Mouse (Mus musculus): Measurements from ENCODE around the gene Plgrkt. TPM values are rescaled to one million over a fixed set of nuclear protein-coding genes. Genes with fewer than 3 reads are reported as not detected.
A peak's percentile ranks its signal among the peaks of the same experiment; 100 is the strongest.

Gene Plgrkt
- polyA plus RNA-seq, 1 experiment from 2014 or later: 40.6 TPM

- WGBS: 84% methylated on average over 5 of the region's 5 CpGs
- Histone ChIP-seq H3K9ac (no peak overlapping the region), H3K4me3 (ENCODE audit: low read depth, low read length) (no peak overlapping the region), H3K27ac (ENCODE audit: low read depth) (no peak overlapping the region), H3K4me2 (no peak overlapping the region), H3K4me1 (ENCODE audit: insufficient read depth) (no peaks in the 10 kb centered on the region), H3K36me3 (ENCODE audit: insufficient read depth) (no peaks in the 10 kb centered on the region), H3K9me3 (ENCODE audit: low read depth, low read length) (no peaks in the 10 kb centered on the region), H3K27me3 (ENCODE audit: insufficient read depth, low read length) (no peaks in the 10 kb centered on the region)
- ATAC-seq (ENCODE audit: insufficient read depth) (no peak), DNase-seq (no peak)
- TF ChIP-seq CTCF (IDR thresholded peaks at IDR 0.05; ENCODE audit: low read depth): no peak
Observed at GRCm38 (mm10) chr19:29383368-29383767, 16.2 kb upstream of the Plgrkt start.

GRCm38 (mm10) chr19:29379839-29380603, 12.8 kb upstream of the Plgrkt start:
- TF ChIP-seq CTCF (IDR thresholded peaks at IDR 0.05; ENCODE audit: low read depth): no peak
- Histone ChIP-seq H3K4me2 (no peak overlapping the region), H3K27ac (ENCODE audit: low read depth) (no peak overlapping the region), H3K4me1 (ENCODE audit: insufficient read depth) (no peaks in the 10 kb centered on the region), H3K36me3 (ENCODE audit: insufficient read depth) (no peaks in the 10 kb centered on the region), H3K9ac (no peak overlapping the region), H3K9me3 (ENCODE audit: low read depth, low read length) (no peaks in the 10 kb centered on the region), H3K27me3 (ENCODE audit: insufficient read depth, low read length) (no peaks in the 10 kb centered on the region), H3K4me3 (ENCODE audit: low read depth, low read length) (no peak overlapping the region)
- 80% methylated on average over 14 of the region's 14 CpGs for WGBS
- ATAC-seq (ENCODE audit: insufficient read depth) (no peak), DNase-seq (no peak)

GRCm38 (mm10) chr19:29376382-29376781, 9.2 kb upstream of the Plgrkt start:
- no peak for DNase-seq
- Histone ChIP-seq H3K4me1 (ENCODE audit: insufficient read depth) (no peaks in the 10 kb centered on the region), H3K4me2 (no peak overlapping the region), H3K9ac (no peak overlapping the region), H3K4me3 (ENCODE audit: low read depth, low read length) (no peak overlapping the region), H3K9me3 (ENCODE audit: low read depth, low read length) (no peaks in the 10 kb centered on the region), H3K27me3 (ENCODE audit: insufficient read depth, low read length) (no peaks in the 10 kb centered on the region), H3K36me3 (ENCODE audit: insufficient read depth) (no peaks in the 10 kb centered on the region), H3K27ac (ENCODE audit: low read depth) (no peak overlapping the region)
- 76% methylated on average over 3 of the region's 3 CpGs for WGBS
- ATAC-seq (ENCODE audit: insufficient read depth): no peak
- no peak for TF ChIP-seq CTCF (IDR thresholded peaks at IDR 0.05; ENCODE audit: low read depth)

DNA sequence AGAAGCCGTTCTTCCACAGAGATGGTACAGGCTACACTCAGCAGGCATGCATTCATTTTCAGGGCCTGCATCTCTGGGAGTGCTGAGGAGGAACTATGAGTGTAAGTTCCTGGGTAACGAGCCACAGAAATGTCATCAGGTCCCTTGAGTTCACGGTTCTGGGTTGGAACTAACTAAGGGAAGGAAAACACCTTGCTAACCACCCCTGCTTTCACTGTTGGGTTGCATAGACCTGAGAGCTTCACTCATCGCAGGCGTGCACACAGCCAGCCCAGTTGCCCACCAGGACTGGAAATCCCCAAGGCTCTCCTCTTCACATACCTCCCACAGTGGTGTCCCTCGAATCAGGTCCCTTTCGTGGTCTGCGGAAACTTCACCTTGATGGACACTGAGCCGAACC, 7.8 kb upstream of the Plgrkt start:
- DNase-seq: no peak
- H3K27me3 ChIP-seq (ENCODE audit: insufficient read depth, low read length): no peaks in the 10 kb centered on the region
- no peaks in the 10 kb centered on the region for H3K9me3 ChIP-seq (ENCODE audit: low read depth, low read length)
- 88% methylated on average over 9 of the region's 9 CpGs for WGBS
- H3K4me3 ChIP-seq (ENCODE audit: low read depth, low read length): no peak overlapping the region
- H3K27ac ChIP-seq (ENCODE audit: low read depth): no peak overlapping the region
- H3K9ac ChIP-seq: no peak overlapping the region
- no peaks in the 10 kb centered on the region for H3K36me3 ChIP-seq (ENCODE audit: insufficient read depth)
- H3K4me2 ChIP-seq: no peak overlapping the region
- ATAC-seq (ENCODE audit: insufficient read depth): no peak
- TF ChIP-seq CTCF (IDR thresholded peaks at IDR 0.05; ENCODE audit: low read depth): no peak
- H3K4me1 ChIP-seq (ENCODE audit: insufficient read depth): no peaks in the 10 kb centered on the region

GRCm38 (mm10) chr19:29373438-29373837, 6.2 kb upstream of the Plgrkt start:
- Histone ChIP-seq H3K4me3 (ENCODE audit: low read depth, low read length) (0 out of 2 replicates have a peak overlapping the region, but pooled peaks have one; percentile 6), H3K27ac (ENCODE audit: low read depth) (no peak overlapping the region)
- ATAC-seq (ENCODE audit: insufficient read depth): no peak

DNA sequence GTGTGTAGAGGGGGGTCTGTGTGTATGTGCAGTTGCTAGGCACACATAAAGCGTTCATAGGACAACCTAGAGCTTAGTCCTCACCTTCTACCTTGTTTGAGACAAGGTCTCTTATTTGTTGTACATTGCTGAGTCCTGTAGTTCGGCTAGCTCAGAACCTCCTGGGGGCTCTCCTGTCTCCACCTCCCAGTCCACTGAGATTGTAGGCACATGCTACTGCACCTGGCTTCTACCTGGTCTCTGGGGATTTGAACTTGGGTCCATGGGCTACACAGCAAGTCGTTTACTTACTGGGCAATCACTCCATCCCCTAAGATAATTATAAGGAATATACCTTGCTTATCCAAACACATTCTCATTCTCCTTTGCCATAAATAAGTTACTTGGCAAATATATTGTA, 5.4 kb upstream of the Plgrkt start:
- H3K27me3 ChIP-seq (ENCODE audit: insufficient read depth, low read length): no peaks in the 10 kb centered on the region
- H3K27ac ChIP-seq (ENCODE audit: low read depth): no peak overlapping the region
- no peak overlapping the region for H3K4me2 ChIP-seq
- H3K9ac ChIP-seq: no peak overlapping the region
- no peak for ATAC-seq (ENCODE audit: insufficient read depth)
- 86% methylated on average over 3 of the region's 3 CpGs for WGBS
- no peak for DNase-seq
- no peaks in the 10 kb centered on the region for H3K4me1 ChIP-seq (ENCODE audit: insufficient read depth)
- H3K36me3 ChIP-seq (ENCODE audit: insufficient read depth): no peaks in the 10 kb centered on the region
- no peak for TF ChIP-seq CTCF (IDR thresholded peaks at IDR 0.05; ENCODE audit: low read depth)
- H3K9me3 ChIP-seq (ENCODE audit: low read depth, low read length): no peaks in the 10 kb centered on the region
- no peak overlapping the region for H3K4me3 ChIP-seq (ENCODE audit: low read depth, low read length)

More at GRCm38 (mm10) chr19:29373438-29373837, 6.2 kb upstream of the Plgrkt start:
- Histone ChIP-seq H3K9ac (no peak overlapping the region), H3K9me3 (ENCODE audit: low read depth, low read length) (no peaks in the 10 kb centered on the region), H3K4me2 (peak overlapping the region; percentile 51), H3K36me3 (ENCODE audit: insufficient read depth) (no peaks in the 10 kb centered on the region), H3K4me1 (ENCODE audit: insufficient read depth) (no peaks in the 10 kb centered on the region), H3K27me3 (ENCODE audit: insufficient read depth, low read length) (no peaks in the 10 kb centered on the region)
- DNase-seq: no peak
- WGBS: 24% methylated on average over 11 of the region's 11 CpGs
- TF ChIP-seq CTCF (IDR thresholded peaks at IDR 0.05; ENCODE audit: low read depth): no peak

DNA sequence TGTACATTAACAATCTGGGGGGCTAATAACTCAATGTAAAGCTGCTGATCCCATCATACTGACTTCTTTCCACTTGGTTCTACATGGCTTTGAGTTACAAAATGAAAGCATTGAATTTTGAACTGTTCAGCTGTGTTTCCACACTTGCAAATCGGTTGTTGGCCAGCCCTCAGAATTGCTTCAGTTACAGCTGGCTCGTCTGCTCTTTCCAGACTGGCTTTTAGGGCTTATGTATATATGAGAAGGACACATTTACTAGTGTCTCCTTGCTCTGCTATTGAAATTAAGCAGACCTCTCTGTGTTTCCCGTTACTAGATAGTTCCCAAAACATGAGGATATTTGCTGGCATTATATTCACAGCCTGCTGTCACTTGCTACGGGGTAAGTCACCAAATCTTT, 4.9 kb upstream of the Plgrkt start:
- Histone ChIP-seq H3K4me1 (ENCODE audit: insufficient read depth) (no peaks in the 10 kb centered on the region), H3K9ac (no peak overlapping the region), H3K4me3 (ENCODE audit: low read depth, low read length) (no peak overlapping the region), H3K9me3 (ENCODE audit: low read depth, low read length) (no peaks in the 10 kb centered on the region), H3K36me3 (ENCODE audit: insufficient read depth) (no peaks in the 10 kb centered on the region), H3K4me2 (no peak overlapping the region), H3K27me3 (ENCODE audit: insufficient read depth, low read length) (no peaks in the 10 kb centered on the region), H3K27ac (ENCODE audit: low read depth) (no peak overlapping the region)
- 61% methylated on average over 4 of the region's 4 CpGs for WGBS
- ATAC-seq (ENCODE audit: insufficient read depth): no peak
- no peak for TF ChIP-seq CTCF (IDR thresholded peaks at IDR 0.05; ENCODE audit: low read depth)
- DNase-seq: peak; percentile 28
